Mouse (Mus musculus) E14TG2a.4 (cell line): ENCODE measurements around the gene Cacna1a.

Experiments
- H3K27me3 ChIP-seq: 2 replicates; pipeline ENCODE4 v1.6.1; 2014; ENCODE audit warnings: low read length, control low read depth; ENCODE audit not compliant: insufficient read depth
- H3K36me3 ChIP-seq: 2 replicates; pipeline ENCODE4 v1.6.1; 2014; ENCODE audit warnings: low read length, control low read depth; ENCODE audit not compliant: insufficient read depth
- H3K4me1 ChIP-seq: replicated peaks from 2 replicates; pipeline ENCODE4 v1.6.1; 2014; ENCODE audit warnings: low read depth, low read length, control low read depth
- H3K4me3 ChIP-seq: replicated peaks from 2 replicates; pipeline ENCODE4 v1.5.1; 2014; ENCODE audit warnings: mild to moderate bottlenecking, low read length
- H3K9me3 ChIP-seq: 2 replicates; pipeline ENCODE4 v1.6.1; 2014; ENCODE audit warnings: low read length, control low read depth
- CTCF ChIP-seq: conservative IDR thresholded peaks from 2 replicates; pipeline ENCODE4 v1.5.1; 2014; ENCODE audit warnings: low read length
- NANOG ChIP-seq: IDR thresholded peaks from 2 replicates; pipeline ENCODE4 v1.6.1; 2014; ENCODE audit warnings: borderline replicate concordance, low read length, mixed read lengths
- POU5F1 ChIP-seq: IDR thresholded peaks from 2 replicates; pipeline ENCODE4 v1.6.1; 2014; ENCODE audit warnings: low read length, borderline replicate concordance

Gene Cacna1a

GRCm38 (mm10) chr8:84416041-84416440, 27.8 kb downstream of the Cacna1a start:
- TF ChIP-seq POU5F1 (no peak), CTCF (no peak), NANOG (no peak)
- H3K9me3 ChIP-seq: no peaks in the 10 kb centered on the region

DNA sequence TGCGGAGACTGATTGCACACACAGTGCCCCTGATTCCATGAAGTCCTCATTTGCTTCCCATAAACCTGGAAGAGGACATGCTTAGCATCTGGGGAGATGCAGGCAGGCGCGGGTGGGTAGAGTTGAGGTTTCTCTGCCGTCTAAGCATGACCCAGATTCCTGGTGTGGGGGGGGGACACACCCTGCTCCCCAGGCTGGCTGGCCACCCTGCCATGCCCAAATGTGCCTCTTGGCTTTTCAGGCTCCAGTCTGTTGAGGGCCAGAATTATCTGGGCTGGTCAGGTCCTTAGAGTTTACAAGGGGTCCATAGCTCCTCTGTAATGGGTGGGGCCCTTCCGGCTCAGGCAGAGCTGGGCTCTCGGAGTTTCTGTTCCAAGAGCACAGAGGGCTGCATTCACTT, 28.7 kb downstream of the Cacna1a start:
- Histone ChIP-seq H3K4me3 (peak overlapping the region; percentile 90), H3K9me3 (no peaks in the 10 kb centered on the region), H3K27me3 (peaks cover 31% of the 10 kb centered on the region), H3K4me1 (peaks cover 60% of the 10 kb centered on the region), H3K36me3 (peaks cover 31% of the 10 kb centered on the region)
- no peak for TF ChIP-seq NANOG
- no peak for TF ChIP-seq CTCF
- no peak for TF ChIP-seq POU5F1

More at GRCm38 (mm10) chr8:84416041-84416440, 27.8 kb downstream of the Cacna1a start:
- Histone ChIP-seq H3K36me3 (peaks cover 26% of the 10 kb centered on the region), H3K4me3 (peak overlapping the region; percentile 90), H3K4me1 (peaks cover 52% of the 10 kb centered on the region), H3K27me3 (peaks cover 39% of the 10 kb centered on the region)

- H3K4me1 ChIP-seq: peaks cover 67% of the 10 kb centered on the region
- peaks cover 31% of the 10 kb centered on the region for H3K36me3 ChIP-seq
- TF ChIP-seq POU5F1: no peak
- no peak for TF ChIP-seq NANOG
- H3K27me3 ChIP-seq: peaks cover 23% of the 10 kb centered on the region
- peak overlapping the region; percentile 13; the same call in 1 of the 2 replicates for H3K4me3 ChIP-seq
- no peaks in the 10 kb centered on the region for H3K9me3 ChIP-seq
These were observed 29.6 kb downstream of the Cacna1a start for GRCm38 (mm10) chr8:84417840-84418239.

- no peak overlapping the region for H3K4me3 ChIP-seq
- peaks cover 27% of the 10 kb centered on the region for H3K36me3 ChIP-seq
- peaks cover 84% of the 10 kb centered on the region for H3K4me1 ChIP-seq
- no peaks in the 10 kb centered on the region for H3K27me3 ChIP-seq
- no peak for TF ChIP-seq CTCF
- TF ChIP-seq POU5F1: no peak
- TF ChIP-seq NANOG: no peak
- no peaks in the 10 kb centered on the region for H3K9me3 ChIP-seq
These were observed 36.2 kb downstream of the Cacna1a start for GRCm38 (mm10) chr8:84424426-84424825.

DNA sequence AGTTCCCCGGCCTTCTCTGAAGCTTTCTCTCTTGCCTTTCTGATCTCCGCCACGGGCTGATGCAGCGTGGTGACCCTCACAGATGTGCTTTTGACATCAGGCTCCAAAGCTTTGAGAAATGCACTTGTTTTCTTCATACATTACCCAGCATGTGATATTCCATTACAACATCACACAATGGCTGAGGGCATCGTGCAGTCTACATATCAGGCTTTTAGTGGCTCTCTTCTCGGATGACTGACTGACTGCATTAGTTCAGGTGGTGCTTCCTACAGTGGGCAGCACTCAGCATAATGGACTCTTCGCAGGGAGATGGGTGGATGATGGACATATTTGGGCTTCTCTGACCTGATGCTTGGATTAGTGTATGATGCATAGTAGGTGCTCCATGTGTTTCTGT, 37.8 kb downstream of the Cacna1a start:
- Histone ChIP-seq H3K36me3 (peaks cover 14% of the 10 kb centered on the region; the same call in 1 of the 2 replicates), H3K4me1 (peaks cover 86% of the 10 kb centered on the region), H3K27me3 (no peaks in the 10 kb centered on the region), H3K4me3 (no peak overlapping the region), H3K9me3 (no peaks in the 10 kb centered on the region)
- TF ChIP-seq CTCF: no peak
- no peak for TF ChIP-seq NANOG
- TF ChIP-seq POU5F1: no peak

- H3K4me1 ChIP-seq: peaks cover 86% of the 10 kb centered on the region
- H3K4me3 ChIP-seq: no peak overlapping the region
- TF ChIP-seq CTCF (no peak), NANOG (no peak), POU5F1 (no peak)
- peaks cover 12% of the 10 kb centered on the region; the same call in 1 of the 2 replicates for H3K36me3 ChIP-seq
- H3K9me3 ChIP-seq: no peaks in the 10 kb centered on the region
- H3K27me3 ChIP-seq: no peaks in the 10 kb centered on the region
These were observed 38.3 kb downstream of the Cacna1a start for GRCm38 (mm10) chr8:84426582-84426981.

DNA sequence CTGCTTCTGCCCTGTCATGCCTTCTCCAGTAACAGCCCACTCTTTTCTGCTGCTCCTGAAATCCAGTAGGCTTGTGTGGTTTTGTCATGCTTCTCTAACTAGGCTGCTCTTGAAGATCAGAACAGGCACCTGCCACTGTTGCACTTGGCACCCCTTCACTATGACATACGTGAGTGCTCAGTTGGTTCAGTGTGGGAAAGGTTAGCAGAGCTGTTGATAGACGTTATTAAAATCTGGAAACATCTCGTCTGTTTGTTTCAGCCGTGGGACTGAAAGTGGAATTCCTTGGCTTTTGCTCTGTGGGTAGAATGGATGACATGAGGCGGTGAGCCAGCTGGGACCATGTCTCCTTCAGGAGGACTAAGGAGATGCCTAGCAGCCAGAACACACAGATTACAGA, 39.8 kb downstream of the Cacna1a start:
- H3K27me3 ChIP-seq: no peaks in the 10 kb centered on the region
- peaks cover 20% of the 10 kb centered on the region for H3K36me3 ChIP-seq
- H3K4me3 ChIP-seq: no peak overlapping the region
- H3K4me1 ChIP-seq: peaks cover 76% of the 10 kb centered on the region
- no peaks in the 10 kb centered on the region for H3K9me3 ChIP-seq
- TF ChIP-seq CTCF (no peak), POU5F1 (no peak), NANOG (no peak)

DNA sequence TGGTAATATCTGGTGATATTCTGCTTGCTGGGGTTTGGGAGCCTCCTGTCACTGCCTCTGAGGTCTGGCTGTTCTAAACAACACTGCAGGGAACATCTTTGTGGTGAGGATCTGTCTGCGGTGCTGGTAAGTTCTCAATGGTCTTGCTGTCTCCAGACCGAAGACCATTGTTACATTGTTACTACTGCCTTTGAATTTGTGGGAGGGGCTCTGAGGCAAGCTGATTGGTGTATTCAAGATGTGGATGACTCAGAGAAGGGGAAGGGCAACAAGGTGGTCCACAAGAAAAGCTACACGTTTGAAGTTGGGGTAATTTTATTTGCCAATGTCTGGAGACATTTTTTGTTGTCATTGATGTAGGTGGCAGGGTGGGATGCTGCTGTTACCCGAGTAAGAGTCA, 40.8 kb downstream of the Cacna1a start:
- peak; percentile 59; the same call in 1 of the 2 replicates for TF ChIP-seq NANOG
- no peak for TF ChIP-seq CTCF
- TF ChIP-seq POU5F1: no peak
- Histone ChIP-seq H3K9me3 (no peaks in the 10 kb centered on the region), H3K27me3 (no peaks in the 10 kb centered on the region), H3K36me3 (peaks cover 26% of the 10 kb centered on the region), H3K4me1 (peaks cover 69% of the 10 kb centered on the region), H3K4me3 (no peak overlapping the region)

DNA sequence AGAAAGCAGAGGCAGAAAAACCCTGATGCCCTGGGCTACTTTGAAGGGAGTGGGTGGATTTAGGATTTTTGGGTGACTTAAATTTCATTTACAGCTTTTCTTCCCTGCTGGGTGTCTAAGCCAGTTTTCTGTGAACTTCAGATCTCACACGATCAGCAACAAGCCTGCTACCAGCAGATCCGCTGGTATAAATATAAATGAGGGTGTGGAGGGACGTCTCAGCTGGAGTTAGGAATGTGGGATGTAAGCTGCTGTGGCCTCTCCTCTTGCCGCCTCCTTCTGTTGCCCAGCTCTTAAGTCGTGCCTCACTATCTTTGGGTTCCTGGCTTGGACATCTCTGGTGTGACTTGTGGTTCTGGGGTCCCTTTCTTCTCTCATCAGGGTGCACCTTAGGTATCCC, 41.3 kb downstream of the Cacna1a start:
- Histone ChIP-seq H3K36me3 (peaks cover 27% of the 10 kb centered on the region), H3K4me3 (no peak overlapping the region), H3K4me1 (peaks cover 64% of the 10 kb centered on the region), H3K9me3 (no peaks in the 10 kb centered on the region), H3K27me3 (no peaks in the 10 kb centered on the region)
- TF ChIP-seq NANOG: no peak
- TF ChIP-seq CTCF: no peak
- TF ChIP-seq POU5F1: no peak
